Mouse (Mus musculus) heart, postnatal 4 days (tissue): ENCODE data around the gene Tbl3. TPM values are rescaled to one million over a fixed set of nuclear protein-coding genes. Genes with fewer than 3 reads are reported as not detected.

Experiments used
- DNase-seq: peaks from one replicate; pipeline ENCODE4 v3.0.0; 2021
- total RNA-seq, 2 experiments: library from RNA; stranded (reverse); gene quantifications; 2 replicates each; pipeline ENCODE4 v1.2.3; 2021

Tbl3 gene
- total RNA-seq, 2 experiments from 2014 or later = 25.2 to 29.2 TPM

DNA sequence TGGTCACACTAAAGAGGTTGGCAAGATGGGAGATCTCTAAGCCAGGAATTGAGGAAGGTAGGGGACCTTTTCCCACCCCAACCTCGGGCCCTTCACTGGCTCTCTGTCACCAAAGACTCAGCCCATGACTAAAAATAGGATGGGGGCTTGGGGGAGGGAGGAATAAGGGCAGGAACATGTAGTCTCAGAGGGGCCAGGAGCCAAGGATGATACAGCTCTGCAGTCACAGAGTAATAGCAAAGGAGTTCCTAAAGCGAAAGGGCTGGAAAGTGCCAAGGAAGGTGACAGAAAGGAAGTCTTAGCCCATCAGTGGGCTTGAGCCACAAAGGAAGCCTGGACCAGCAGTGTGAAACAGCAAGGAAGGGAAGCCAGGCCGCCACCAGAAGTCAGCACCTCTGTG is 55.6 kb downstream of the Tbl3 start:
- DNase-seq = no peak

DNA sequence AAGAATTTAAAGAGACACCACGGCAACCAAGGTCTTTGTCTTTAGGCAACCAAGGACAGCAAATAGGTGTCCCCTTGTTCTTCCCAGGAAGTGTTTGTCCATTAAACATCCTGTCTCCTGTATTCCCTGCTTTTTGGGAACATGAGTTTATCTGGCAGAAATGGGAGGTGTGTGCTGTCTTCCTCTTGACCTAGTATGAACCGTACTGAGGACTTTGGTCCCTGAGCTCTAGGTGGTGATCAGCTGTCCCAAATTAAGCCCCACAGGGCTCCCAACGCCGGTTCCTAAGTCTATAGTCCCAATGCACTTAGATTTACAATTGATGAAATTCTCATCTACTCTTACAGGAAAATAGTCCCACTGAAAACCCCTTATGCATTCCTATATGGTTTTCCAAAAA is 56.7 kb downstream of the Tbl3 start:
- DNase-seq = no peak

DNA sequence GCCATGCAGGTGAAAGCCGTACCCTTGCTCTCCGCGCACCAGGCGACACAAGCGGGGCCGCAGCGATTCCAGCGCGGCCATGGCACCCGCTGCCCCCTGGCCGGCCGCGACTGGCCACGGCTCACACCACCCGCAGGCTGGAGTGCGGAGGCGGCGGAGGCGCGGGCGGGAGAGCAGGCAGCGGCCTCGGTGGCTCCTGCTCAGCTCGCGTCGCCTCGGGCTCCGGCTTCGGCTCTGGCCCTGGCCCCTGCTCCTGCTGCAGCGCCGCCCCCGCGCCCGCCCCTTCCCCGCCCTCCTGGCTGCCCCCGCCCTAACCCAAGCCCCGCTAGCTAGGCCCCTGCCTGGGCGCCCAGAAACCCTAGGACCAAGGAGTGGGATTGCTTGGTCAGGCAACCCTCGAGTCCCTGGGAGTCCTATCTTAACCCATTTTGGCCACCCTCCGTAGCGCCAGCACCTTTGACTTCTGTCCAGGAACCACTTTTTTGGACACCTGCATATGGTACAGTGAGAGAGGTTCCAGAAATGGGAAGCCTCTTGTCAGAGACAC is 57.3 kb downstream of the Tbl3 start, which contains the start of gene Slc9a3r2:
Gene Slc9a3r2 (minus strand): TSS at position 258 of the 547 bp plus-strand sequence.
- DNase-seq = peak; percentile 71

DNA sequence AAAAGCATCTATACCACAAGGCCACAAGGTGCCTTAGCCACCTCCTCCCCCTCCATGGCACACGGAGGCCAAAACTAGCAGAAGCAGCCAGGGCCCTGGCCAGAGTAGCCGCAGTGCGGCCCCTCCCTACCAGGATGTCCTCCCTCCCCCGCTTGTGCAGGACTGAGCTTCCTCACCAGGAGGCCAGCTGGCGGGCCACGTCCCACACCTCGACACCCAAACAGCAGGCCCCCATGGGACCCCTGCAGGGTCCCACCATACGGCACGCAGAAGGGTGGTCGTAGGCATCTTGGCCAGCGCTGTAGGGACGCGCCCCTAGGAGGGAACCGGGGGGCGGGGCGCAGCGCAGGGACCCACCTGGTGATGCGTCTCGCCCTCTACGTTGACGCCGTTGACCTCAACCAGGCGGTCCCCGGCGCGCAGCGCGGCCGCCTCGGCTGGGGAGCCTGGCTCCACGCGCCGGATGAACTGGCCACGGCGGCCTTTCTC is 57.8 kb downstream of the Tbl3 start:
- peak; percentile 65 for DNase-seq

DNA sequence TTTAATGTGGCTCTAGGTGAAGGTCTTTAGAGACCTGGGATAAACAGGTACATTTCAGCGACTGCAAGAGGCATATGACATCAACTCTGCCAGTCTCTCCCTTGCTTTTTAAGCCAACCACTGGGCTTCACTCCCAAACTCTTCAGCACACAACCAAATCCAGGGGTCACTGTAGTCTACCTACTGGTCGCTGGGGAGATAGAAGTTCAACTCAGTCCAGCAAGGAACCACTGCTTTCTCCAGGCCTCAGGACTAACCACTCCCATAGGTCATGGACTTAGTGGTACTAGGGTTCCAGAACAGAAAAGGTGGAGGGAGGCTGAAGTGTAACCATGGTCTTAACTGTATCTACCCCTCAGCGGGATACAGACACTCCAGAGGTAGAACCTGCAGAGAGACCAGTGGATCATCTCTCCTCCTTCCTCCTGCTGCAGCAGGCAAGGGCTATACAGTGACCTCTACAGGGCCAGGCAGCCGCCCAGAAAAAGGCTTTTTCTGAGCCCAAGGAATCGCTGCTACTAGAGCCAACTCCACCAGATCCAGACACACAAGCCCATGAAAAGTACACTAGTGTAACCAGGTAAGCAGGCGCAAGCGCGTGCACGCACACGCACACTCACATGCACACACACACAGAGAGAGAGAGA is 58.6 kb downstream of the Tbl3 start:
- DNase-seq = no peak

Other genes with a start within 250 kb of the Tbl3 start
- gene E4f1, start 237.3 kb downstream of the Tbl3 start, total RNA-seq = 10 to 100 TPM; 17.3 to 19.3 TPM
- 10 to 100 TPM; 46.5 to 49.3 TPM for gene Pgp, start 237.3 kb downstream of the Tbl3 start, total RNA-seq
- gene Bricd5, start 233.8 kb downstream of the Tbl3 start, total RNA-seq = under 1 TPM in 1 of 2 experiments, not detected in 1; 0.29 TPM
- 10 to 100 TPM; 14.9 to 16.3 TPM for gene Mlst8, start 228.6 kb downstream of the Tbl3 start, total RNA-seq
- under 1 TPM; 0.34 to 0.91 TPM for gene Caskin1, start 219.1 kb downstream of the Tbl3 start, total RNA-seq
- 100 to 1,000 TPM in 1 of 2 experiments, 10 to 100 TPM in 1; 97.6 to 106 TPM for gene Traf7, start 179.7 kb downstream of the Tbl3 start, total RNA-seq
- under 1 TPM; 0.27 to 0.38 TPM for gene Rab26, start 173.4 kb downstream of the Tbl3 start, total RNA-seq
- 10 to 100 TPM; 50.1 to 52.6 TPM for gene Pkd1, start 157.8 kb downstream of the Tbl3 start, total RNA-seq
- 10 to 100 TPM; 82.9 to 87.9 TPM for gene Tsc2, start 75.0 kb downstream of the Tbl3 start, total RNA-seq
- gene Nthl1, start 75.0 kb downstream of the Tbl3 start, total RNA-seq = 1 to 10 TPM; 4.0 TPM
- gene Slc9a3r2, start 57.3 kb downstream of the Tbl3 start, total RNA-seq = 10 to 100 TPM; 61.8 to 75.0 TPM
- not detected for gene Npw, start 49.2 kb downstream of the Tbl3 start, total RNA-seq
- 10 to 100 TPM; 26.0 to 26.6 TPM for gene Zfp598, start 38.0 kb downstream of the Tbl3 start, total RNA-seq
- under 1 TPM; 0.14 to 0.27 TPM for gene Syngr3, start 17.7 kb downstream of the Tbl3 start, total RNA-seq
- gene Gfer, start 11.5 kb downstream of the Tbl3 start, total RNA-seq = 10 to 100 TPM; 23.3 to 25.6 TPM
- gene Noxo1, start 11.4 kb downstream of the Tbl3 start, total RNA-seq = 1 to 10 TPM; 1.9 to 2.1 TPM
- not detected for gene Rnf151, start 10.4 kb upstream of the Tbl3 start, total RNA-seq
- gene Rps2, start 10.5 kb upstream of the Tbl3 start, total RNA-seq = 100 to 1,000 TPM; 734 to 782 TPM
- 100 to 1,000 TPM; 684 to 725 TPM for gene Ndufb10, start 16.8 kb upstream of the Tbl3 start, total RNA-seq
- 10 to 100 TPM; 19.5 TPM for gene Rpl3l, start 20.2 kb upstream of the Tbl3 start, total RNA-seq
- 10 to 100 TPM; 74.4 to 83.3 TPM for gene Msrb1, start 29.0 kb upstream of the Tbl3 start, total RNA-seq
- gene Hs3st6, start 45.3 kb upstream of the Tbl3 start, total RNA-seq = under 1 TPM in 1 of 2 experiments, not detected in 1; 0.20 TPM
- under 1 TPM in 1 of 2 experiments, not detected in 1; 0.16 TPM for gene Meiob, start 96.6 kb upstream of the Tbl3 start, total RNA-seq
- 10 to 100 TPM; 77.6 to 82.3 TPM for gene Hagh, start 132.5 kb upstream of the Tbl3 start, total RNA-seq
- 10 to 100 TPM; 50.3 to 53.0 TPM for gene Fahd1, start 142.7 kb upstream of the Tbl3 start, total RNA-seq
- 1 to 10 TPM; 2.9 to 3.5 TPM for gene Igfals, start 158.3 kb upstream of the Tbl3 start, total RNA-seq
- 10 to 100 TPM; 25.6 to 27.0 TPM for gene Nubp2, start 178.7 kb upstream of the Tbl3 start, total RNA-seq
- gene Spsb3, start 179.0 kb upstream of the Tbl3 start, total RNA-seq = 10 to 100 TPM; 34.8 to 38.6 TPM
- gene Eme2, start 187.4 kb upstream of the Tbl3 start, total RNA-seq = 10 to 100 TPM; 24.8 to 27.1 TPM
- 10 to 100 TPM; 93.6 to 97.0 TPM for gene Mrps34, start 187.5 kb upstream of the Tbl3 start, total RNA-seq
- 10 to 100 TPM; 33.6 to 42.8 TPM for gene Nme3, start 188.8 kb upstream of the Tbl3 start, total RNA-seq
- gene Mapk8ip3, start 229.3 kb upstream of the Tbl3 start, total RNA-seq = 10 to 100 TPM; 66.5 to 68.5 TPM